Mouse (Mus musculus): ENCODE measurements around the gene Ppp1r27. TPM values are rescaled to one million over a fixed set of nuclear protein-coding genes. Genes with fewer than 3 reads are reported as not detected.

Ppp1r27 gene
- polyA plus RNA-seq, 1 experiment: not detected

- TF ChIP-seq POLR2A (IDR thresholded peaks at IDR 0.05; ENCODE audit: low read depth, low read length): no peak
- TF ChIP-seq CTCF (IDR thresholded peaks at IDR 0.05; ENCODE audit: extremely low read depth, insufficient read depth, insufficient read length, insufficient replicate concordance): peak; percentile 75; the same call in 1 of the 2 replicates
- Histone ChIP-seq H3K4me3 (ENCODE audit: extremely low read depth, insufficient read depth, insufficient read length) (peak overlapping the region; percentile 27; the same call in 1 of the 2 replicates), H3K27ac (ENCODE audit: insufficient read depth, low read length) (peak overlapping the region; percentile 94; the same call in 1 of the 2 replicates), H3K27me3 (ENCODE audit: control insufficient read depth, insufficient read depth, low read length) (no peaks in the 10 kb centered on the region), H3K36me3 (ENCODE audit: control insufficient read depth, insufficient read depth, low read length) (peaks cover 20% of the 10 kb centered on the region), H3K4me1 (ENCODE audit: control insufficient read depth, insufficient read depth, insufficient read length) (peaks cover 17% of the 10 kb centered on the region; the same call in 1 of the 2 replicates)
- DNase-seq (ENCODE audit: low read depth in 1 of 2, low spot score in 2 of 2): peak; percentile 58 to 73
- WGBS: 65% methylated on average over 15 of the region's 15 CpGs
These were observed 28.6 kb upstream of the Ppp1r27 start for GRCm38 (mm10) chr11:120579316-120580107.

GRCm38 (mm10) chr11:120578694-120579243 lies 27.8 kb upstream of the Ppp1r27 start:
- no peak for TF ChIP-seq CTCF (IDR thresholded peaks at IDR 0.05; ENCODE audit: extremely low read depth, insufficient read depth, insufficient read length, insufficient replicate concordance)
- no peak for TF ChIP-seq POLR2A (IDR thresholded peaks at IDR 0.05; ENCODE audit: low read depth, low read length)
- Histone ChIP-seq H3K4me1 (ENCODE audit: control insufficient read depth, insufficient read depth, insufficient read length) (peaks cover 17% of the 10 kb centered on the region; the same call in 1 of the 2 replicates), H3K27ac (ENCODE audit: insufficient read depth, low read length) (no peak overlapping the region)

GRCm38 (mm10) chr11:120578024-120578693 lies 27.2 kb upstream of the Ppp1r27 start:
- TF ChIP-seq POLR2A (IDR thresholded peaks at IDR 0.05; ENCODE audit: low read depth, low read length): no peak
- TF ChIP-seq CTCF (IDR thresholded peaks at IDR 0.05; ENCODE audit: extremely low read depth, insufficient read depth, insufficient read length, insufficient replicate concordance): no peak
- Histone ChIP-seq H3K4me1 (ENCODE audit: control insufficient read depth, insufficient read depth, insufficient read length) (peaks cover 17% of the 10 kb centered on the region; the same call in 1 of the 2 replicates), H3K4me3 (ENCODE audit: extremely low read depth, insufficient read depth, insufficient read length) (no peak overlapping the region), H3K27ac (ENCODE audit: insufficient read depth, low read length) (no peak overlapping the region), H3K27me3 (ENCODE audit: control insufficient read depth, insufficient read depth, low read length) (no peaks in the 10 kb centered on the region), H3K36me3 (ENCODE audit: control insufficient read depth, insufficient read depth, low read length) (peaks cover 20% of the 10 kb centered on the region)
- DNase-seq (ENCODE audit: low read depth in 1 of 2, low spot score in 2 of 2): no peak
- 82% methylated on average over 10 of the region's 10 CpGs for WGBS

More at GRCm38 (mm10) chr11:120578694-120579243, 27.8 kb upstream of the Ppp1r27 start:
- Histone ChIP-seq H3K36me3 (ENCODE audit: control insufficient read depth, insufficient read depth, low read length) (peaks cover 20% of the 10 kb centered on the region), H3K4me3 (ENCODE audit: extremely low read depth, insufficient read depth, insufficient read length) (no peak overlapping the region), H3K27me3 (ENCODE audit: control insufficient read depth, insufficient read depth, low read length) (no peaks in the 10 kb centered on the region)
- WGBS: 93% methylated on average over 11 of the region's 11 CpGs
- peak in 1 of 2 experiments; percentile 23 for DNase-seq (ENCODE audit: low read depth in 1 of 2, low spot score in 2 of 2)

GRCm38 (mm10) chr11:120577211-120578023 lies 26.5 kb upstream of the Ppp1r27 start:
- Histone ChIP-seq H3K4me1 (ENCODE audit: control insufficient read depth, insufficient read depth, insufficient read length) (peaks cover 15% of the 10 kb centered on the region; the same call in 1 of the 2 replicates), H3K36me3 (ENCODE audit: control insufficient read depth, insufficient read depth, low read length) (peaks cover 20% of the 10 kb centered on the region), H3K27me3 (ENCODE audit: control insufficient read depth, insufficient read depth, low read length) (no peaks in the 10 kb centered on the region), H3K27ac (ENCODE audit: insufficient read depth, low read length) (no peak overlapping the region), H3K4me3 (ENCODE audit: extremely low read depth, insufficient read depth, insufficient read length) (no peak overlapping the region)
- TF ChIP-seq POLR2A (IDR thresholded peaks at IDR 0.05; ENCODE audit: low read depth, low read length) (no peak), CTCF (IDR thresholded peaks at IDR 0.05; ENCODE audit: extremely low read depth, insufficient read depth, insufficient read length, insufficient replicate concordance) (no peak)
- WGBS: 65% methylated on average over 7 of the region's 7 CpGs
- DNase-seq (ENCODE audit: low read depth in 1 of 2, low spot score in 2 of 2): peak in 1 of 2 experiments; percentile 39

GRCm38 (mm10) chr11:120576365-120576981 lies 25.5 kb upstream of the Ppp1r27 start:
- 90% methylated on average over 3 of the region's 3 CpGs for WGBS
- TF ChIP-seq CTCF (IDR thresholded peaks at IDR 0.05; ENCODE audit: extremely low read depth, insufficient read depth, insufficient read length, insufficient replicate concordance) (no peak), POLR2A (IDR thresholded peaks at IDR 0.05; ENCODE audit: low read depth, low read length) (no peak)
- Histone ChIP-seq H3K4me1 (ENCODE audit: control insufficient read depth, insufficient read depth, insufficient read length) (peaks cover 18% of the 10 kb centered on the region; the same call in 1 of the 2 replicates), H3K27me3 (ENCODE audit: control insufficient read depth, insufficient read depth, low read length) (no peaks in the 10 kb centered on the region), H3K4me3 (ENCODE audit: extremely low read depth, insufficient read depth, insufficient read length) (no peak overlapping the region), H3K27ac (ENCODE audit: insufficient read depth, low read length) (no peak overlapping the region), H3K36me3 (ENCODE audit: control insufficient read depth, insufficient read depth, low read length) (peaks cover 20% of the 10 kb centered on the region)
- no peak for DNase-seq (ENCODE audit: low read depth in 1 of 2, low spot score in 2 of 2)

GRCm38 (mm10) chr11:120575940-120576339 lies 25.0 kb upstream of the Ppp1r27 start:
- H3K4me1 ChIP-seq (ENCODE audit: control insufficient read depth, insufficient read depth, insufficient read length): peaks cover 21% of the 10 kb centered on the region; the same call in 1 of the 2 replicates
- no peak overlapping the region for H3K27ac ChIP-seq (ENCODE audit: insufficient read depth, low read length)
- H3K27me3 ChIP-seq (ENCODE audit: control insufficient read depth, insufficient read depth, low read length): no peaks in the 10 kb centered on the region

More at GRCm38 (mm10) chr11:120575940-120576339, 25.0 kb upstream of the Ppp1r27 start:
- TF ChIP-seq CTCF (IDR thresholded peaks at IDR 0.05; ENCODE audit: extremely low read depth, insufficient read depth, insufficient read length, insufficient replicate concordance) (no peak), POLR2A (IDR thresholded peaks at IDR 0.05; ENCODE audit: low read depth, low read length) (no peak)
- Histone ChIP-seq H3K4me3 (ENCODE audit: extremely low read depth, insufficient read depth, insufficient read length) (no peak overlapping the region), H3K36me3 (ENCODE audit: control insufficient read depth, insufficient read depth, low read length) (peaks cover 24% of the 10 kb centered on the region)
- DNase-seq (ENCODE audit: low read depth in 1 of 2, low spot score in 2 of 2): no peak
